Mouse (Mus musculus) NIH3T3 (cell line): ENCODE data around the gene Sf3a1.

Experiments used
- DNase-seq: peaks from one replicate; pipeline ENCODE4 v3.0.0-alpha.2; 2012; ENCODE audit warnings: low read depth

Gene Sf3a1

DNA sequence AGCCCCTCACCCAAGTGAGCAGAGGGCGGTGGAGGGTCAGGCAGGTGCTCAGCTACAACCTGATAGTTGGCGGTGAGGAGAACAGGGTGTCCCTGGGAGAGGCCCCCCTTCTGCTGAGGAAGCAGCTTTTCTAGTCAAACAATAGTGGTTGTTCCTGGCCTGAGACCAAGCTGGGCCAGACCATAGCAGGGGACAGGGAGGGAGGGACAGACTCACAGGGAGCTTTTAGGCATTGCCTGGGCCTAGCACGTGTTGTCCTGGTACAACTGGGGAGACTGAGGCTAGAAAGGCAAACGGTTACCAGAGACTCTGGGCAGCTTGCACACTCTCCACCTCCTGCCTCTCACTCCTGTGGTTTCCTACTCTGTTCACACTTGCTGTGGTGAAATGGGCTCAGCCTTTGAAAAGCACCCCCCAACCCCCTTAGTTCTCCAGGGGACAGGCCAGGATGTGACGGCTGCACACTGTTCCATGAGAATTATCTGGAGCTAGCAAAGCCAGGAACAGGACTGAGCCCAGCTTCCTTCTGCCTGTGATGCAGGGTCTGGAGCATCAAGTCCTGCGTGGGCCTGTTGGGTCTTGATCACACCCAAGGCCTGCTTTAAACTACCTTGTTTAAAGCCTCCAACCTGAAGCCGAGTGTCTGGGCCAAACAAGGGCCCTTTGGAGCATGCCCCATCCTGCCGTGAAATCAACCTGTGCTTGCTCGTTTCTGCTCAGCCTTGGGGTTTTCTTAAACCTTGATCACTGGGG, 56.3 kb downstream of the Sf3a1 start:
- DNase-seq: no peak

DNA sequence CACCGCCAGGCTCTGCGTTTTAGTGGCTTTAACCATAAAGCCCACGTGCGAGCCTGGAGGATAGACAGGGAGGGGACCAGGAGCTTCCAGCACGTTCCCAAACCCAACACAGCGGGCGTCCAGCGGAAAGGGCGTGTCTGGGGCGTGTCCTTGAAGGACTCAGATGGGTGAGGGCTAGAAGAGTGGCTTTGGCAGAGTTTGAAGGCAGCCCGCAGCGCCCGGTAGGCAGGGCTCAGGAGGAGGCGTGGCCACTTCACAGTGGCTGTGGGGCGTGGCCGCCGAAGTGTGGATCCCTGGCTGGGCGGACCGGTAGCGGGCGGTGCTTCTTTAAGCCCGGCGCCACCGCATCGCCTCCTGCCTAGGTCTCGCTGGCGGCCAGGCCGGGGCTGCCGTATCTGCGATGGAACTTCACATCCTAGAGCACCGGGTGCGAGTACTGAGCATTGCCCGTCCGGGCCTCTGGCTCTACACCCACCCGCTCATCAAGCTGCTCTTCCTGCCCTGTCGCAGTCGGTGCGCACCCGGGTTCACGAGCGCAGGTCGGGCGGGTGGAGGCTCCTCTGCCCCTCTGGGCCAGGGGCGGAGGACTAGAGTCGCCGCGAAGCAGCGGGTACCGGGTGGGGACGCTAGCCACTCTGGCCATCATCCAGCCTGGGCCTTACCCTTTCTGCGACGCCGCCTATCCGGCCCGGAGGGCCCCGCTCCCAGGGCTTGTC, 57.9 kb downstream of the Sf3a1 start, which contains the start of gene Castor1:
Gene Castor1, plus strand, starts transcription at position 312 of the 716 bp plus-strand sequence.
- DNase-seq: peak; percentile 84

DNA sequence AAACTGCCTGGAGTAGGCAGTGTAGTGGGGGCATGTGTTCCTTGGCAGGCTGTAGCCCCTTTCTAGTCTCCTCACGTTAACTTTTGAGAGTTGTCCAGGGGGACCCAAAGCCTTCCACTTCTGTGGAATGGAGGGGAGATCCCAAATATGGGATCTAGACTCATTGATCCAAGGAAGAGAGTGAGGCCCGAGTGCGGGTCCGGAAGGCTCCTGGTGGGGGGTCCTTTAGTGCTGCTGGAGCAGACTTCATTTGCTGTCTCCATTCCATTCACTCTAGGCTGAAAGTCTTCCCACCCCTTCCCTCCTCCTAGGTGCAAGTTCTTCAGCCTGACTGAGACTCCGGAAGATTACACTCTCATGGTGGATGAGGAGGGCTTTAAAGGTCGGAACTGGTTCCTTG, 58.5 kb downstream of the Sf3a1 start:
- DNase-seq: peak; percentile 17

DNA sequence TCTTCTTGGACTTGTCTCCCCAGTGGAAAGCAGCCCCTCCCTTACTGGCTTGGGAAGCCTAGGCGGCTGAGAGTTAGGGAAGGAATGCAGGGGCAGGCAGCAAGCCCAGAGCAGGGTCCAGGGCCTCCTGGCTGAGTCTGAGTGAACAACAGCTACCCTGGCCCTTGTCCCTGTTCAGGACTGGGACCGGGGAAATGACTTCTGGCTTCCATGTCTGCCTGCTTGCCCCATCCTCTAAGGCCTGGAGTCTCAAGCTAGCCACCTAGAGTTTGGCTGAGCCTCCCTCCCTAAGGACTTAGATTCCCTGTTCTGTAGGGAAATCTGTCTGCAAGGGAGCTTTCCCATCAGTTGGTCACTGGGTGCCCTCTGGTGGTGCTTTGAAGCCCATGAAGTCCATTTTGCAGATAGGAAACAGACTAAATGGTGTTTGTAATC, 59.2 kb downstream of the Sf3a1 start:
- DNase-seq: peak; percentile 93

DNA sequence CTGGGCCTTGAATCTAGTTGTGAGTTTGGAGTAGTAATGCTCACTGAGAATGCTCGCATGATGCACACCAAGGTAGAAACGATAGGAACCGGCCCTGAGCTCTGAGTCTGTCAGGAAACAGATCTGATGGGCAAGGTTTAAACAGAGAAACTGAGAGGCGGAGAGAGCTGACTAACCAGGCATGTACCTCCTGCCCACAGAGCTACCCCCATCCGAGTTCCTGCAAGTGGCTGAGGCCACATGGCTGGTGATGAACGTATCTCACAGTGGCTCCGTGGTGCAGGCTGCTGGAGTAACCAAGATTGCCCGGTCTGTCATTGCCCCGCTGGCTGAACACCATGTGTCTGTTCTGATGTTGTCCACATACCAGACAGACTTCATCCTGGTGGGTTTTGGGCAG, 59.8 kb downstream of the Sf3a1 start:
- no peak for DNase-seq

DNA sequence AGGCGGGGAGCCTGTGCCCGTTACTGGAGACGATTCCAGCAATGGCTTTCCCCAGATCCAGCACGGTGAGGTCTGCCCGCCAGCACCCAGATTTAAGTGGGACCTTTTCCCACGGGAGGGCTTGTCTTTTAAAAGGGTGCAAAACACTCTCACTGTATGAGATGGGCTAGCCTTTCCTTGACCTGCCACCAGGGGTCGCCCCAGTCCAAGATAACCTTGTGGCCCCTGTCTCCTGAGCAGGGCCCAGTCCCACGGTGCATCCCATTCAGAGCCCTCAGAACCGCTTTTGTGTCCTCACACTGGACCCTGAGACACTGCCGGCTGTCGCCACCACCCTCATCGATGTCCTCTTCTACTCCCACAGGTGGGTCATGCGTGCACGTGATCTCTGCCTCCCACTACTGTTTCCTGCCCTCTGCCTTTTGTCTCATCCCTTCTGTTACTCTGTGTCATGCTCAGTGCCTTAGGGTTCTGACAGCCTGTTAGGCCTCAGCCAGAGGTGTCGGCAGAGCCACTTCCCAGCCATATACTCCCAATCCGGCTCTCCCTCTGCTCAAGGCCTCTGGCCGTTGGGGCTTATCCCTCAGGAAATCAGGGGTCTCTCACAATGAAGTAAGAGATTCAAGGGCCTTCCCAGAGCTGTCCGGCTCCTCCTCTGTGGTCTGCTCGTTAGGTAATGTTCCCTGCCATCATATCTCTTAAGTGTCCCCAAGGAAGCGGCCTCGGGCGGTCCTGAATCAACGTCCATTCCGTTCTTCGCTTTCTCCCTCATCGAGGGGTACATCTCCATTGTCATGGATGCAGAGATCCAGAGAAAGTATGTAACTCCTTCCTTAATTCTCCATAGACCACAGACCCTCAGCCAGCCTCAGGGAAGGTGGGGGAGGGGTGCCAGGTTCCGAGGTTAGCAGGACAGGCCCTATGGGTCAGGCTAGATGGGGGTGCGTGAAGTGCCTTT, 60.6 kb downstream of the Sf3a1 start:
- DNase-seq: peak; percentile 81

DNA sequence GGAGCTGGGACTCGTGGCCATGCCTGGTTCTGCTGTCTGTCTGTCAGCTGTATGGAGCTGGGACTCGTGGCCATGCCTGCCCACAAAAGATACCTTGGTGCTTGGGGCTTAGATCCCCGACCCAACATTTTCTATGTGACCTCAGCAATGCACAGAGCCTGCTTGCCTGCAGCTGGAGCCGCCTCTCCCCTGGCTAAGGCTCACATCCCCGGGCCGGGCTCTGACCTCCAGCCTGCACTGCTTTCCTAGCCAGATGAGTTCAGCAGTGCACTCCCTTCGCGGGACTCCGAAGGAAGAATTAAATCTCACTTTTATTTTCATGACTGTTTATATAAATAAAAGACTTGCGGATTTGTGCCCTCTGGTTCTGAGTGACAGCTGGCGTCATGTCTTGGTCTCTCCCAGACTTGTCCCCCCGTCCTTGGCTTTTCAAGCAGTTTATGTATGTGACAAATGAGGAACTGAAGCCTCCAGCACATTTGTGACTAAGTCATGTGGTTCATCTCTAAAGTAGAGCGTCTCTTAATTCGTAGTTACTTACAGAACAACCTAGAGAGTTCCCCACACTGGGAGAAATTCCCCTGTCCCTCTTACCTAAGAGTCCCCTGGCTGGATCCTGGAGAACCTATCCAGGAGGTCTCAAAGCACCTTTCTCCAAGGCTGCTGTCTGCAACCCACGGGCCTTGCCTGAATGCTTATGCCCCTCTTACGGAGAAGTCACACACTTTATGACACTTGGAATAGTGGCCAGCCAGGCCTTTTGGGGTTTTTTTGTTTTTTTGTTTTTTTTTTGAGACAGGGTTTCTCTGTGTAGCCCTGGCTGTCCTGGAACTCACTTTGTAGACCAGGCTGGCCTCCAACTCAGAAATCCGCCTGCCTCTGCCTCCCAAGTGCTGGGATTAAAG, 62.1 kb downstream of the Sf3a1 start:
- DNase-seq: no peak

DNA sequence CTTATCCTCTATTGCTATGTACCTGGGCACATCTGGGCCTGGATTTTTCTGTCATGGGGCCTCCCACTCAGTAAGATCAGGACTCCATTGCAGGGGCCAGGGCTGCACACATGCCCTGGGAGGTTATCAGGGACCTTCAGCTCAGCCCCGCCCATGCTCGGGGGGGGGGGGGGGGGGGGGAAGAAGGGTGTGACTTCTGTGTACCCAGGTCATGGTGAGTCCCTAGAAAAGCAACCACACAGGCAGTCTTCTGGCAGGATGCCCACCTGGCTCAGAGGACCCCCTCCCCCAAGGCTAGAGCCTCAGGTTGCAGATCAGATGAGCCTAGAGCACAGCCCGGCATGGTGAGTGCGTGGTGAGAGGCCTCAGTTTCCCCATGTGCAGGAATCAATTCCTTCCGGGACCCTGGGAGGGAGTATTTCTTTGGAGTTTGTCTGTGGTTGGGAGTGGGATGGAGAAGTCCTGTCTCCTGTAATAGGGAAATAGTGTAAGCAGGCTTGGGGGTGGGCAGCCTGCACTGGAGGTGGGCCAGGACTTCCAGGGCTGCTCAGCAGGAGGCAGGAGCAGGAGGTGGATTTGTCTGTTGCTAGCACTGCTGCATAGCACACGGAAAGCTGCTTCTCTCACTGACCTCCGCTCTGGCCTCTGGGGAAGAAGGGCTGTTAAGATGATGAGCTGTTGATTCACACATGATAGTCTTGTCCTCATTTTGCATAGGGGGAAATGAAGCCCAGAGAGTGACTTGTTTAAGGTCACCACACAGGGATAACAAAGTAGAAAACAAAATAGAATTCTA, 63.4 kb downstream of the Sf3a1 start:
- DNase-seq: peak; percentile 26

DNA sequence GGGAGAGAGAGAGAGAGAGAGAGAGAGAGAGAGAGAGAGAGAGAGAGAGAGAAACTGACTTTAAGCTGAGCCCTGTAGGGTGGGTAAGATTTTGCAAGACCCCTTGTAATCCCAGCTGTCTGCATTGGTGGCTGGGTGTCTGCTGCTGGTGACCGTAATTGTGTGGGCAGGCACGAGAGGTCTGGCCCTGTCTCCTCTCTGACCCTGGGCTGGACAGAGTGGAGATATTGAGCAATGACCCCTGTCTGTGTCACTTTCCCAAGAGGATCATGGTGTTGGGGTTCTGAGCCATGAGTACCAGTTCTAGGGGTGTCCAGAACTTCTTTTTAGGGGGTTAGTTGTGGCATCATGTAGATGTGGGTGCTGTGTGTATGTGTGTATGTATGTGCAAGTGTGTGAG, 64.1 kb downstream of the Sf3a1 start:
- DNase-seq: no peak

DNA sequence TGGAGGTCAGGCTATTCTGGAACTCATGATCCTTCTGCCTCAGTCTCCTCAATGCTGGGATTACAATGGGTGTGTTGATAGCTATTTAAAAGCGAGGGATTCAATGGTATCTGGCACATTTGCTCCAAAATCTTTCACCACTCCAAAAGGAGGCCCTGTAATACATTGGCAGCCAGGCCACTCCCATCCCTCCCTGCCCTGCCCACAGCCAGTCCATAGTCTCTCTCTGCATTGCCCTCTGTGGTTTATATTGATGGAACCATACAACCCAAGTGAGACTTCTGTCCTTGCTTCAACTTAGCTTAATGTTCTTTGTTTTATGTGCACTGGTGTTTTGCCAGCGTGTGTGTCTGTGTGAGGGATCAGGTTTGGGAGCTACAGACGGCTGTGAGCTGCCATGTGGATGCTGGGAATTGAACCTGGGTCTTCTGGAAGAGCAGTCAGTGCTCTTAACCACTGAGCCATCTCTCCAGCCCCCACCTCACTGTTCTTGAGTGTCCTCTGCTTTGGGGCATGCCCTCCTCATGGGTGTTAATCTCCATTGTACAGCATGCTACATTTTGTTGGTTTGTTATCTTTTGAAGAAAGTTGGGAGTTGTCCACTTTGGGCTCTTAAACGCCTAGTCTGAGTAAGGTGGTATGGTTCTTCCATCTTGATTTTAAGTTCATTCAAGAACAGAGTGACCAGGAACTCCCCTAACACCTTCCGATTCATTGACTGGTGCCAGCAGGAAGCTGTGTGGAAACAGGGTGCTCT, 66.6 kb downstream of the Sf3a1 start:
- DNase-seq: no peak

DNA sequence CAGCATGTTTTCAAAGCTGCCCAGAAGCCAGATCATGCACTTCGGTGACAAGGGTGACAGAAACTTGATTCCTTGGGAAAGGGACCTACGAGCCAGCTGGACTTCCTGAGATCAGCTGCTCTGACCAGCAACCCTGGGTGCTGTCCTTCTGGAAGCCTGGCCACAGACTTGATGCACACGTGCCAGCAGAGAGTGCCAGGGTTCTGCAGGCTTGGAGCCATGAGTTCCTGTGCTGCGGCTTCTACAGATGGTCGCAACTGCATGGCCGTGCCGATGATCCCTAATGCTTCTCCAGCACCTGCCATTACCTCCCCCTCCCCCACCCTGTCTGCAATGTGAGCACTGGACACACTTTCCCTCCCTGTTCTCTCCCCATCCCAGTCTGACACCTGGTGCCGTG, 68.3 kb downstream of the Sf3a1 start:
- DNase-seq: no peak

DNA sequence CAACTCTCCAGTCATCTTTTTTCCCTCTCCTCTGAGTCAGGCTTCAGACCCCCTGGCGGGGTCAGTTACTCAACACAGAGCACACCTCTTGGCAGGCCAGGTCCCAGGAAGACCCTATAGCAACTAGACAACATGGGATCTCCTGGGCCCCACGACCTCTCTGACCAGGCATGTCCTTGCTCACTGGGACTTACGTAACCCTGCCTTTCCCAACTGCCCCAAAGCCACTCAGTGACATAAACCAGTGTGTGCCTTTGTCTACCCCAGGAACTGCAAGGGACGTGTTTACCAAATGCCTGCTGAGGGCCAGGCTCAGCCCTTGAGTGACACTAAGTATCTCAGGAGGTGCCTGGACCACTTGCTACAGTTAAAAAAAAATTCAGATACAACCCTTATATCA, 69.7 kb downstream of the Sf3a1 start:
- no peak for DNase-seq

DNA sequence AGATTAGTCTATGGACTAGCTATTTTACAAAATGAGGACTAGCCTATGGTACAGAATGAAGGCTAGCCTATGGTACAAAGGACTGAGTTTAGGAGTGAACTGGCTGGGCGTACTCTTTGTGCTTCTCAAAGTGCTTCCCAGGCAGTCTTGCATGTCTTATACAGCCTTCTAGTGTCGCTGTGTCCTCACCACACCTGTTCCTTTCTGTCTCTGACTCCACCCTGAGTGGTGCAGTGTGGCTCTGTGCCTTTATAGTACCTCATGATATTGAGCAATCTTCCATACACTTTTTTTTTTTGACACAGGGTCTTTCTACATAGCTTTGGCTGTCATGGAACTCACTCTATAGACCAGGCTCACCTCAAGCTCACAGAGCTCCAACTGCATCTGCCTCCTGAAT, 71.3 kb downstream of the Sf3a1 start:
- no peak for DNase-seq
